Mouse (Mus musculus) cerebellum, postnatal 36 days (tissue): ENCODE data around the gene Scaf1.

ENCODE experiments used
- DNase-seq, 2 experiments: peaks; one replicate each; pipeline ENCODE4 v3.0.0; 2021 to 2022; ENCODE audit warnings: mixed read lengths in 2 of 2

Gene Scaf1

GRCm38 (mm10) chr7:44954091-44954885 lies 61.9 kb downstream of the Scaf1 start:
- DNase-seq = no peak

- no peak for DNase-seq
Measured at GRCm38 (mm10) chr7:44953561-44953960, 62.6 kb downstream of the Scaf1 start.
